Mouse (Mus musculus) mouse embryonic stem cell (cell line): ENCODE results near the gene Thap11.

Experiments
- in situ Hi-C, 2 experiments: fragments of 300-500 bp; cut with MboI; formaldehyde crosslinking; loops; 1 replicate in 1 of 2; 3 replicates in 1 of 2; pipeline ENCODE4 v1.14.3; 2019 to 2020; ENCODE audit warnings: low sequenced_read_pairs in 2 of 2, low pct_unique_long_range_greater_than_20kb in 1 of 2, mixed read lengths in 1 of 2; ENCODE audit not compliant: unreplicated experiment in 1 of 2

The Thap11 gene

GRCm38 (mm10) chr8:105890870-105891269, 35.9 kb downstream of the Thap11 start:
- in situ Hi-C loops: no loop called here

- in situ Hi-C loops: no loop called here
Measured at GRCm38 (mm10) chr8:105892432-105892831, 37.5 kb downstream of the Thap11 start.

GRCm38 (mm10) chr8:105893339-105893738, 38.4 kb downstream of the Thap11 start, which contains the start of gene Nrn1l:
Gene Nrn1l, plus strand, starts transcription at chr8:105893567.
- in situ Hi-C loops: no loop called here

GRCm38 (mm10) chr8:105897801-105898480, 43.0 kb downstream of the Thap11 start:
- in situ Hi-C loops: no loop called here

GRCm38 (mm10) chr8:105900180-105900940, 45.4 kb downstream of the Thap11 start, which contains the start of gene Pskh1:
Gene Pskh1, plus strand, starts transcription at chr8:105900441.
- in situ Hi-C loops: no loop called here

GRCm38 (mm10) chr8:105900941-105901616, 46.1 kb downstream of the Thap11 start:
- in situ Hi-C loops: no loop called here
